Mouse (Mus musculus) layer of hippocampus, adult 9-10 months (tissue): ENCODE data around the gene Fam50b.

ENCODE experiments used
- DNase-seq: peaks from one replicate; pipeline ENCODE4 v3.0.0; 2022; ENCODE audit warnings: low spot score

Fam50b gene

DNA sequence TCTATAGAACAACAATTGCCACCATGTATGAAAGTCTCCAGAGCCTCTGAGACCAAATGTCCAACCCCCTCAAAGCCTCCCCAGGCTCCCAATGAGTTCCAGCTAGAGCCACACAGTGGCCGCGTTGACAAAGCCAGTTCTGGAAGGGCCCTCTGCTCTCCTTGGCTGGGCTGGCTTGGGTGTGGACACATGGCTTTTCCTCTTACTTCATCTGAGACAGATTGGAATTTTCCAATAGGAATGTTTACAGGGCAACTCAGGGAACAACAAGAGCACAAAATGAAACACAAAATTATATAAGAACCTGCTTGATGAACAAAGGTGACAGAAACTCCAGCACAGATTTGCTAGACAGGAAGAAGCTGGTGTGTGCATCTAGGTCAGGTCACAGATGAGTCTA is 59.8 kb downstream of the Fam50b start:
- DNase-seq: no peak
